8 mouse cellular contexts compared by ENCODE assay signal in the genomic region with DNA sequence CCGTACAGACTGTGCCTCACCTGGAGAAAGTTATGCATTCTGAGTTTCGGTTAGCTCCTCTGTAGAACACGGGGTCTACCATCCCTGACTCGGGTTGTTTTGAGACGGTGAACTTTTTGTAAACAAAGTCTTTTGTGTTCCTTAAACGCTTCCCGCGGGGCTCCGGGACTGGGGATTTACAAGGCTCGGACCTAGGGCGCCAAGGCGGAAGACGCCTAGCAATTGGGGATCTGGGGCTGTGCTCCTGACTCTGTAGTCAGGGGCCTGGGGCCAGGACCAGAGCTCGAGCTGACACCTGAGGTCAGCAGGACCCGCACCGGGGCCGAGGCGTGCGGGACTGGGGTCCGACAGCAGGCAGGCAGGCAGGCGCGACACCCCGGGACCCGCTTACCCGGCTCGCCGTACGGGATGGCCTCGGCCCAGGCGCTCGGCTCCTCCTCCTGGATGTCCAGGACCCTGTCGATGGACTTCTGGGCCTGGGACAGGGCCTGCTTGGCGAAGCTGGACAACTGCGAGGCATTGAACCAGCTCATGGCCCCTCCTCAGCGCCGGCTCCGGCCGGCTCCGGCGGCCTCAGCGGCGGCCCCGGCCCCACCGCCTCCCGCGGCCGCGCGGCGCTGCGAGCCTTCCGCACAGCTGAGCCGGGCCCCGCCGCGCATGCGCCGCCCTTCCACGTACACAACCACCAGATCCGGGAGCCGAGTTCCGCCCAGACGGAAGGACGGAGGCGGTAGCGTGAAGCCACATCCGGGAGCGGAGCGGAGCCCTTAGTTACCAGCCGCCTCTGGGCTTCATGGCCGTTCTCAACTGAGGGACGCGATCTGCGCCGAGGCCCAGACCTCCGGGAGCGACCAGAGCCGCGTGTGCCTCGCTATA. TPM values are rescaled to one million over a fixed set of nuclear protein-coding genes. Genes with fewer than 3 reads are reported as not detected.
A peak's percentile ranks its signal among the peaks of the same experiment; 100 is the strongest.
DNase-seq lines count a peak whose midpoint lies in the region; ATAC-seq and TF ChIP-seq lines count a peak whose summit lies in the region.

A gene (minus strand): TSS at position 632 of the 876 bp plus-strand sequence.

- peak within 1 kb of the TSS; percentile 78 for H3K4me2 ChIP-seq in heart, embryonic 15.5 days
- H3K4me2 ChIP-seq in liver, embryonic 14.5 days (ENCODE audit: low read depth), result peak within 1 kb of the TSS; percentile 92
- H3K4me2 ChIP-seq in neural tube, embryonic 11.5 days (ENCODE audit: low read depth), result peak within 1 kb of the TSS; percentile 67
- peak within 1 kb of the TSS; percentile 70 for H3K4me2 ChIP-seq in stomach, postnatal 0 days (replicated peaks; ENCODE audit: low read depth)

- 0 out of 2 replicates have a peak, but pooled peaks have one; percentile 2 for TF ChIP-seq CTCF in liver, embryonic 14.5 days (IDR thresholded peaks at IDR 0.05; ENCODE audit: low read depth)
- TF ChIP-seq CTCF in stomach, postnatal 0 days (IDR thresholded peaks at IDR 0.05; ENCODE audit: low read depth), result no peak

- TF ChIP-seq EP300 in liver, embryonic 14.5 days (IDR thresholded peaks at IDR 0.05; ENCODE audit: low read depth), result no peak
- TF ChIP-seq EP300 in stomach, postnatal 0 days (optimal IDR thresholded peaks at IDR 0.05), result no peak

- under 1% methylated on average over 80 of the region's 80 CpGs for WGBS in forebrain, embryonic 10.5 days
- under 1% methylated on average over 80 of the region's 80 CpGs for WGBS in heart, embryonic 15.5 days
- under 1% methylated on average over 70 of the region's 80 CpGs for WGBS in liver, embryonic 14.5 days (ENCODE audit: insufficient replicate concordance)
- under 1% methylated on average over 76 of the region's 80 CpGs for WGBS in neural tube, embryonic 11.5 days
- WGBS in stomach, postnatal 0 days, result under 1% methylated on average over 63 of the region's 80 CpGs

- H3K4me3 ChIP-seq in forebrain, embryonic 10.5 days, result peak within 1 kb of the TSS; percentile 84
- H3K4me3 ChIP-seq in heart, embryonic 15.5 days, result peak within 1 kb of the TSS; percentile 98
- H3K4me3 ChIP-seq in liver, embryonic 14.5 days (ENCODE audit: insufficient read depth in 1 of 2, low read depth in 2 of 2, low read length in 2 of 2), result peak within 1 kb of the TSS; percentile 94
- peak within 1 kb of the TSS; percentile 90 for H3K4me3 ChIP-seq in neural tube, embryonic 11.5 days (ENCODE audit: low read depth, low read length)
- peak within 1 kb of the TSS; percentile 97 for H3K4me3 ChIP-seq in stomach, postnatal 0 days (ENCODE audit: low read depth, low read length)

- peaks cover 38% of the 10 kb centered on the region for H3K36me3 ChIP-seq in forebrain, embryonic 10.5 days (replicated peaks)
- H3K36me3 ChIP-seq in heart, embryonic 15.5 days, result peaks cover 16% of the 10 kb centered on the region
- peaks cover 11% of the 10 kb centered on the region for H3K36me3 ChIP-seq in liver, embryonic 14.5 days (replicated peaks; ENCODE audit: control insufficient read depth, insufficient read depth, low read depth)
- peaks cover 3% of the 10 kb centered on the region; the same call in 1 of the 2 replicates for H3K36me3 ChIP-seq in neural tube, embryonic 11.5 days (ENCODE audit: control insufficient read depth, insufficient read depth, low read length)
- H3K36me3 ChIP-seq in stomach, postnatal 0 days (ENCODE audit: control insufficient read depth, insufficient read depth, low read length), result 0 out of 2 replicates have a peak, but pooled peaks cover 4% of the 10 kb centered on the region

- H3K27ac ChIP-seq in forebrain, embryonic 10.5 days, result peak within 1 kb of the TSS; percentile 97
- peak within 1 kb of the TSS; percentile 96 for H3K27ac ChIP-seq in heart, embryonic 15.5 days
- H3K27ac ChIP-seq in liver, embryonic 14.5 days, result peak within 1 kb of the TSS; percentile 84
- peak within 1 kb of the TSS; percentile 91 for H3K27ac ChIP-seq in neural tube, embryonic 11.5 days (ENCODE audit: low read depth, low read length)
- H3K27ac ChIP-seq in stomach, postnatal 0 days (replicated peaks), result peak within 1 kb of the TSS; percentile 97

- no peaks in the 10 kb centered on the region for H3K9me3 ChIP-seq in forebrain, embryonic 10.5 days
- H3K9me3 ChIP-seq in heart, embryonic 15.5 days (replicated peaks), result no peaks in the 10 kb centered on the region
- no peaks in the 10 kb centered on the region for H3K9me3 ChIP-seq in liver, embryonic 14.5 days (ENCODE audit: control insufficient read depth, low read length)
- H3K9me3 ChIP-seq in neural tube, embryonic 11.5 days (ENCODE audit: control insufficient read depth, low read length), result no peaks in the 10 kb centered on the region
- H3K9me3 ChIP-seq in stomach, postnatal 0 days (ENCODE audit: control insufficient read depth, low read length), result no peaks in the 10 kb centered on the region

- no peaks in the 10 kb centered on the region for H3K27me3 ChIP-seq in forebrain, embryonic 10.5 days (ENCODE audit: poor library complexity, severe bottlenecking)
- H3K27me3 ChIP-seq in heart, embryonic 15.5 days, result no peaks in the 10 kb centered on the region
- no peaks in the 10 kb centered on the region for H3K27me3 ChIP-seq in liver, embryonic 14.5 days (ENCODE audit: control insufficient read depth, insufficient read depth, low read length)
- no peaks in the 10 kb centered on the region for H3K27me3 ChIP-seq in neural tube, embryonic 11.5 days (ENCODE audit: control insufficient read depth, insufficient read depth, low read length)
- no peaks in the 10 kb centered on the region for H3K27me3 ChIP-seq in stomach, postnatal 0 days (ENCODE audit: control insufficient read depth, insufficient read depth, low read length)

- H3K9ac ChIP-seq in heart, embryonic 15.5 days, result peak within 1 kb of the TSS; percentile 98
- peak within 1 kb of the TSS; percentile 99 for H3K9ac ChIP-seq in liver, embryonic 14.5 days (replicated peaks)
- peak within 1 kb of the TSS; percentile 85 for H3K9ac ChIP-seq in neural tube, embryonic 11.5 days (ENCODE audit: low read length)
- peak within 1 kb of the TSS; percentile 96 for H3K9ac ChIP-seq in stomach, postnatal 0 days (ENCODE audit: low read length)

- ATAC-seq in CD4-positive, CD25-positive, alpha-beta regulatory T cell, adult 4 months, result peak; percentile 94
- peak; percentile 98 for ATAC-seq in heart, embryonic 15.5 days (replicated peaks; ENCODE audit: insufficient number of reproducible peaks, insufficient read depth, low FRiP score, low read depth)
- peak; percentile 98 for ATAC-seq in liver, embryonic 14.5 days (ENCODE audit: insufficient read depth)
- ATAC-seq in neural tube, embryonic 11.5 days (ENCODE audit: insufficient read depth, low FRiP score, low TSS enrichment), result peak; percentile 95
- ATAC-seq in stomach, postnatal 0 days (ENCODE audit: low FRiP score, low TSS enrichment), result peak; percentile 98

- peaks cover 20% of the 10 kb centered on the region for H3K4me1 ChIP-seq in forebrain, embryonic 10.5 days
- peaks cover 26% of the 10 kb centered on the region for H3K4me1 ChIP-seq in heart, embryonic 15.5 days (replicated peaks)
- H3K4me1 ChIP-seq in liver, embryonic 14.5 days (replicated peaks; ENCODE audit: control insufficient read depth in 2 of 2, insufficient read depth in 2 of 2, low read length in 1 of 2), result peaks cover 9 to 17% of the 10 kb centered on the region in 2 experiments
- H3K4me1 ChIP-seq in neural tube, embryonic 11.5 days (ENCODE audit: control insufficient read depth, insufficient read depth, low read length), result peaks cover 2% of the 10 kb centered on the region; the same call in 1 of the 2 replicates
- H3K4me1 ChIP-seq in stomach, postnatal 0 days (replicated peaks; ENCODE audit: control insufficient read depth, insufficient read depth), result no peaks in the 10 kb centered on the region

- DNase-seq in c-Kit-negative CD71-positive TER-119-positive erythroid progenitor cells, embryonic 14.5 days (ENCODE audit: low read depth, low spot score), result peak; percentile 89
- DNase-seq in forebrain, embryonic 10.5 days (ENCODE audit: extremely low spot score, low spot score), result peak; percentile 94
- peak; percentile 98 to 99 for DNase-seq in kidney, postnatal 25 days
- DNase-seq in liver, embryonic 14.5 days (ENCODE audit: low read depth in 3 of 3, low spot score in 3 of 3), result peak; percentile 89 to 90 (median 90)
- DNase-seq in neural tube, embryonic 11.5 days (ENCODE audit: low spot score), result peak; percentile 96
- peak; percentile 96 for DNase-seq in stomach, postnatal 0 days (ENCODE audit: low spot score)

RNA-seq across cellular contexts. Expression of the gene that starts here (rescaled TPM):
- 10 to 100 TPM; 41.0 to 50.8 TPM for polyA plus RNA-seq in CD4-positive, CD25-positive, alpha-beta regulatory T cell, adult 4 months (2017; shearing (Covaris generic))
- polyA plus RNA-seq in forebrain, embryonic 10.5 days (2016; fragmentation: Nextera tagmentation; extraction: Ambion mirVana), result 24.2 and 26.3 TPM in 2 replicates
- polyA plus RNA-seq in heart, embryonic 15.5 days (2015; fragmentation: Nextera tagmentation; extraction: Ambion mirVana), result 21.3 and 24.8 TPM in 2 replicates
- 0.64 and 1.4 TPM in 2 replicates for polyA plus RNA-seq in liver, embryonic 14.5 days (2012; rRNA removed)
- polyA plus RNA-seq in liver, embryonic 14.5 days (2014; fragmentation: Nextera tagmentation; extraction: Ambion mirVana), result 12.3 and 13.3 TPM in 2 replicates
- polyA plus RNA-seq in neural tube, embryonic 11.5 days (2014; fragmentation: Nextera tagmentation; extraction: Ambion mirVana), result 30.1 and 30.5 TPM in 2 replicates
- 27.4 and 34.3 TPM in 2 replicates for polyA plus RNA-seq in stomach, postnatal 0 days (2015; fragmentation: Nextera tagmentation; extraction: Ambion mirVana)

Comparison
In these comparisons a context has a peak if more than half of its experiments do, and no peak if none do; other contexts are left out.
1. Peak in every context shown above with its lines: DNase-seq, ATAC-seq, H3K4me3 ChIP-seq and H3K27ac ChIP-seq.